Mouse (Mus musculus): ENCODE measurements around the gene Lrrc42. TPM values are rescaled to one million over a fixed set of nuclear protein-coding genes. Genes with fewer than 3 reads are reported as not detected.

Lrrc42 gene
- polyA plus RNA-seq, 1 experiment from 2014 or later: 97.5 TPM

- WGBS: 82% methylated on average over 9 of the region's 9 CpGs
- no peaks in the 10 kb centered on the region for H3K9me3 ChIP-seq
Measured at GRCm38 (mm10) chr4:107247110-107247509, 6.2 kb downstream of the Lrrc42 start.

GRCm38 (mm10) chr4:107246040-107246439 is 7.3 kb downstream of the Lrrc42 start:
- H3K4me3 ChIP-seq: no peak overlapping the region
- ATAC-seq (ENCODE audit: insufficient number of reproducible peaks, insufficient read depth, low FRiP score, low TSS enrichment): no peak
- peaks cover 31% of the 10 kb centered on the region for H3K36me3 ChIP-seq

More at GRCm38 (mm10) chr4:107247110-107247509, 6.2 kb downstream of the Lrrc42 start:
- Histone ChIP-seq H3K4me3 (no peak overlapping the region), H3K4me1 (peaks cover 15% of the 10 kb centered on the region), H3K27me3 (no peaks in the 10 kb centered on the region), H3K27ac (no peak overlapping the region), H3K36me3 (peaks cover 20% of the 10 kb centered on the region), H3K9ac (no peak overlapping the region), H3K4me2 (replicated peaks) (no peak overlapping the region)
- no peak for ATAC-seq (ENCODE audit: insufficient number of reproducible peaks, insufficient read depth, low FRiP score, low TSS enrichment)

GRCm38 (mm10) chr4:107245368-107245767 is 8.0 kb downstream of the Lrrc42 start:
- H3K4me1 ChIP-seq: peaks cover 6% of the 10 kb centered on the region; the same call in 1 of the 2 replicates
- no peaks in the 10 kb centered on the region for H3K27me3 ChIP-seq
- no peak overlapping the region for H3K9ac ChIP-seq
- no peak for ATAC-seq (ENCODE audit: insufficient number of reproducible peaks, insufficient read depth, low FRiP score, low TSS enrichment)
- 59% methylated on average over 2 of the region's 2 CpGs for WGBS
- no peak overlapping the region for H3K4me2 ChIP-seq (replicated peaks)
- no peaks in the 10 kb centered on the region for H3K9me3 ChIP-seq
- no peak overlapping the region for H3K4me3 ChIP-seq
- peaks cover 38% of the 10 kb centered on the region for H3K36me3 ChIP-seq
- H3K27ac ChIP-seq: no peak overlapping the region

More at GRCm38 (mm10) chr4:107246040-107246439, 7.3 kb downstream of the Lrrc42 start:
- peaks cover 8% of the 10 kb centered on the region for H3K4me1 ChIP-seq
- H3K9me3 ChIP-seq: no peaks in the 10 kb centered on the region
- 73% methylated on average over 1 of the region's 1 CpGs for WGBS
- H3K9ac ChIP-seq: no peak overlapping the region
- no peak overlapping the region for H3K4me2 ChIP-seq (replicated peaks)
- H3K27me3 ChIP-seq: no peaks in the 10 kb centered on the region
- H3K27ac ChIP-seq: no peak overlapping the region

- no peaks in the 10 kb centered on the region for H3K27me3 ChIP-seq
- no peak overlapping the region for H3K27ac ChIP-seq
- ATAC-seq (ENCODE audit: insufficient number of reproducible peaks, insufficient read depth, low FRiP score, low TSS enrichment): no peak
- H3K4me1 ChIP-seq: peaks cover 6% of the 10 kb centered on the region; the same call in 1 of the 2 replicates
- no peak overlapping the region for H3K9ac ChIP-seq
- H3K4me3 ChIP-seq: no peak overlapping the region
- H3K9me3 ChIP-seq: no peaks in the 10 kb centered on the region
- H3K4me2 ChIP-seq (replicated peaks): no peak overlapping the region
- 76% methylated on average over 6 of the region's 6 CpGs for WGBS
- H3K36me3 ChIP-seq: peaks cover 53% of the 10 kb centered on the region
Measured at GRCm38 (mm10) chr4:107243365-107244333, 9.7 kb downstream of the Lrrc42 start.

- Histone ChIP-seq H3K4me3 (no peak overlapping the region), H3K4me1 (peaks cover under 1% of the 10 kb centered on the region; the same call in 1 of the 2 replicates), H3K9ac (no peak overlapping the region), H3K36me3 (peaks cover 72% of the 10 kb centered on the region), H3K9me3 (no peaks in the 10 kb centered on the region), H3K4me2 (replicated peaks) (no peak overlapping the region), H3K27me3 (no peaks in the 10 kb centered on the region), H3K27ac (no peak overlapping the region)
- ATAC-seq (ENCODE audit: insufficient number of reproducible peaks, insufficient read depth, low FRiP score, low TSS enrichment): no peak
- 95% methylated on average over 6 of the region's 6 CpGs for whole genome bisulfite sequencing
Measured at GRCm38 (mm10) chr4:107240196-107240595, 13.1 kb downstream of the Lrrc42 start.

GRCm38 (mm10) chr4:107238253-107238652 is 15.1 kb downstream of the Lrrc42 start:
- no peak for ATAC-seq (ENCODE audit: insufficient number of reproducible peaks, insufficient read depth, low FRiP score, low TSS enrichment)
- H3K4me1 ChIP-seq: no peaks in the 10 kb centered on the region
- H3K9me3 ChIP-seq: no peaks in the 10 kb centered on the region
- H3K4me2 ChIP-seq (replicated peaks): no peak overlapping the region
- no peaks in the 10 kb centered on the region for H3K27me3 ChIP-seq
- WGBS: 93% methylated on average over 2 of the region's 2 CpGs
- no peak overlapping the region for H3K4me3 ChIP-seq
- H3K36me3 ChIP-seq: peaks cover 82% of the 10 kb centered on the region
- no peak overlapping the region for H3K27ac ChIP-seq
- no peak overlapping the region for H3K9ac ChIP-seq

- H3K4me1 ChIP-seq: no peaks in the 10 kb centered on the region
- H3K4me3 ChIP-seq: no peak overlapping the region
- H3K27ac ChIP-seq: no peak overlapping the region
- H3K9me3 ChIP-seq: no peaks in the 10 kb centered on the region
- no peak overlapping the region for H3K9ac ChIP-seq
- H3K36me3 ChIP-seq: peaks cover 42% of the 10 kb centered on the region
- no peak overlapping the region for H3K4me2 ChIP-seq (replicated peaks)
- no peaks in the 10 kb centered on the region for H3K27me3 ChIP-seq
- 61% methylated on average over 3 of the region's 3 CpGs for WGBS
- ATAC-seq (ENCODE audit: insufficient number of reproducible peaks, insufficient read depth, low FRiP score, low TSS enrichment): no peak
Measured at GRCm38 (mm10) chr4:107232219-107232618, 21.1 kb downstream of the Lrrc42 start.

GRCm38 (mm10) chr4:107226313-107226712 is 27.0 kb downstream of the Lrrc42 start:
- H3K27me3 ChIP-seq: no peaks in the 10 kb centered on the region
- H3K9me3 ChIP-seq: no peaks in the 10 kb centered on the region
- no peak overlapping the region for H3K4me2 ChIP-seq (replicated peaks)
- no peaks in the 10 kb centered on the region for H3K4me1 ChIP-seq
- H3K27ac ChIP-seq: no peak overlapping the region
- no peak overlapping the region for H3K4me3 ChIP-seq
- H3K9ac ChIP-seq: no peak overlapping the region
- ATAC-seq (ENCODE audit: insufficient number of reproducible peaks, insufficient read depth, low FRiP score, low TSS enrichment): no peak
- 0 out of 2 replicates have a peak, but pooled peaks cover 3% of the 10 kb centered on the region for H3K36me3 ChIP-seq
- 82% methylated on average over 2 of the region's 2 CpGs for WGBS

GRCm38 (mm10) chr4:107223225-107224204 is 29.8 kb downstream of the Lrrc42 start:
- Histone ChIP-seq H3K4me3 (no peak overlapping the region), H3K4me1 (no peaks in the 10 kb centered on the region), H3K27me3 (no peaks in the 10 kb centered on the region), H3K9ac (no peak overlapping the region), H3K4me2 (replicated peaks) (no peak overlapping the region), H3K36me3 (no peaks in the 10 kb centered on the region), H3K27ac (no peak overlapping the region), H3K9me3 (no peaks in the 10 kb centered on the region)
- ATAC-seq (ENCODE audit: insufficient number of reproducible peaks, insufficient read depth, low FRiP score, low TSS enrichment): no peak
- 87% methylated on average over 11 of the region's 11 CpGs for WGBS

- Histone ChIP-seq H3K36me3 (no peaks in the 10 kb centered on the region), H3K9ac (no peak overlapping the region), H3K27me3 (no peaks in the 10 kb centered on the region), H3K4me1 (no peaks in the 10 kb centered on the region), H3K27ac (no peak overlapping the region), H3K4me3 (no peak overlapping the region), H3K9me3 (no peaks in the 10 kb centered on the region), H3K4me2 (replicated peaks) (no peak overlapping the region)
- no peak for ATAC-seq (ENCODE audit: insufficient number of reproducible peaks, insufficient read depth, low FRiP score, low TSS enrichment)
- 90% methylated on average over 5 of the region's 5 CpGs for WGBS
Measured at GRCm38 (mm10) chr4:107221524-107221923, 31.8 kb downstream of the Lrrc42 start.

GRCm38 (mm10) chr4:107217574-107217973 is 35.8 kb downstream of the Lrrc42 start:
- no peaks in the 10 kb centered on the region for H3K27me3 ChIP-seq
- H3K4me1 ChIP-seq: no peaks in the 10 kb centered on the region
- H3K9ac ChIP-seq: no peak overlapping the region
- no peak overlapping the region for H3K4me2 ChIP-seq (replicated peaks)
- 82% methylated on average over 9 of the region's 9 CpGs for WGBS
- no peak overlapping the region for H3K27ac ChIP-seq
- H3K9me3 ChIP-seq: no peaks in the 10 kb centered on the region
- H3K4me3 ChIP-seq: no peak overlapping the region
- ATAC-seq (ENCODE audit: insufficient number of reproducible peaks, insufficient read depth, low FRiP score, low TSS enrichment): no peak
- H3K36me3 ChIP-seq: no peaks in the 10 kb centered on the region

All from embryonic facial prominence, embryonic 12.5 days (tissue).